Comparison of ENCODE assay signal across 20 mouse cellular contexts in the genomic region with DNA sequence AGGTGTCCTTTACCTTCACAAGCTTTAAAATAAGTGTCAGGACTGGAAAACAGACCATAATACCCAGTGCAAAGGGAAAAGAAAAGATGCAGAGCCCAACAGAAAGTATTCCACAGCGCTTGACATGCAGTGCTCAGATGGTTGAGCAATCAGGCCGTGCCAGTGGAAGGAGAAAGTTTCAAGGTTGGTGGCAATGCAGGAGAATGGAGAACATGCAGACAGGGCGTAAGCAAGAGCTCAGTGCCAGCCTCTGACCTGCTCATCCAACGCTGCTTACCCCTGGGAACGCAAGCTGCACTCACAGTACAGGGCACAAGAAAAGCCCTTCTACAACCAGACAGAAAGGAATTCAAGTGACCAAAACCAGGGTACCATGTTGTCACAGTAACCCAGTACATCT.
"Had no signal": no experiment of that assay in that cellular context is flagged by ENCODE, and none has a peak within 500 bp of the region (broad histone marks: within the 10 kb centered on the region; RNA-seq: fewer than 3 reads in every experiment).

No protein-coding gene starts in this region.

- H3K4me2 ChIP-seq: lung, embryonic 15.5 days; midbrain, embryonic 13.5 days; neural tube, embryonic 13.5 days; stomach, embryonic 15.5 days had no signal

- H3K27me3 ChIP-seq: lung, embryonic 15.5 days; megakaryocyte, embryonic 14.5 days; midbrain, embryonic 13.5 days; neural tube, embryonic 13.5 days; stomach, embryonic 15.5 days had no signal

- H3K9ac ChIP-seq: liver, embryonic 14.5 days; lung, embryonic 15.5 days; midbrain, embryonic 13.5 days; neural tube, embryonic 13.5 days; stomach, embryonic 15.5 days had no signal

- ATAC-seq: midbrain, embryonic 13.5 days; midbrain, embryonic 16.5 days had no signal

- DNase-seq: kidney, postnatal 25 days; layer of hippocampus, adult 9-11 months; lung, adult 18-20 months; lung, postnatal 10 days; lung, postnatal 36 days; retina, postnatal 1 day; right cerebral cortex, postnatal 25 days; spleen, adult 18-20 months; thymus, postnatal 25 days had no signal

- H3K4me3 ChIP-seq: layer of hippocampus, adult 2 months; lung, embryonic 15.5 days; megakaryocyte, embryonic 14.5 days; midbrain, embryonic 10.5 days; midbrain, embryonic 13.5 days; myocyte; neural tube, embryonic 13.5 days; stomach, embryonic 15.5 days had no signal

- H3K4me1 ChIP-seq: lung, embryonic 15.5 days; midbrain, embryonic 10.5 days; midbrain, embryonic 13.5 days; neural tube, embryonic 13.5 days; stomach, embryonic 15.5 days had no signal

- H3K9me3 ChIP-seq: lung, embryonic 15.5 days; megakaryocyte, embryonic 14.5 days; midbrain, embryonic 10.5 days; midbrain, embryonic 13.5 days; neural tube, embryonic 13.5 days; stomach, embryonic 15.5 days had no signal

- H3K27ac ChIP-seq: kidney, postnatal 0 days; layer of hippocampus, adult 2 months; liver, embryonic 14.5 days; lung, embryonic 15.5 days; midbrain, embryonic 10.5 days; midbrain, embryonic 13.5 days; neural tube, embryonic 13.5 days; stomach, embryonic 15.5 days had no signal
